Mouse (Mus musculus) CH12.LX (cell line): ENCODE data around the gene Vrtn.

Experiments used
- CTCF ChIP-seq, 2 experiments: IDR thresholded peaks in 1 of 2; conservative IDR thresholded peaks in 1 of 2; 2 replicates each; pipeline ENCODE4 v1.5.1; 2011 to 2012; ENCODE audit warnings: low read depth in 2 of 2, low read length in 2 of 2, improper control_type of control experiment in 1 of 2, inconsistent platforms in 1 of 2, mild to moderate bottlenecking in 1 of 2, moderate library complexity in 1 of 2
- EP300 ChIP-seq: IDR thresholded peaks from 2 replicates; pipeline ENCODE4 v1.6.1; 2011; ENCODE audit warnings: low read length, improper control_type of control experiment
- ETS1 ChIP-seq: conservative IDR thresholded peaks from 2 replicates; pipeline ENCODE4 v1.6.1; 2012; ENCODE audit warnings: low read depth, mild to moderate bottlenecking, inconsistent platforms, low read length, improper control_type of control experiment, moderate library complexity
- NRF1 ChIP-seq: IDR thresholded peaks from 2 replicates; pipeline ENCODE4 v1.6.1; 2014; ENCODE audit warnings: low read depth, mild to moderate bottlenecking, inconsistent platforms, low read length, improper control_type of control experiment, moderate library complexity
- POLR2A ChIP-seq: IDR thresholded peaks from 2 replicates; pipeline ENCODE4 v1.6.1; 2011; ENCODE audit warnings: low read depth, mild to moderate bottlenecking, improper control_type of control experiment, low read length
- POLR2AphosphoS2 ChIP-seq: IDR thresholded peaks from 2 replicates; pipeline ENCODE4 v1.6.1; 2011; ENCODE audit warnings: low read depth, low read length, improper control_type of control experiment
- RAD21 ChIP-seq: IDR thresholded peaks from 2 replicates; pipeline ENCODE4 v1.6.1; 2011; ENCODE audit warnings: low read depth, mild to moderate bottlenecking, low read length, improper control_type of control experiment, moderate library complexity

- no peak for TF ChIP-seq CTCF (conservative IDR thresholded peaks at IDR 0.05 in 1 of 2, IDR thresholded peaks at IDR 0.05 in 1 of 2; ENCODE audit: low read depth in 2 of 2, low read length in 2 of 2)
- TF ChIP-seq POLR2AphosphoS2: no peak
- TF ChIP-seq EP300: peak; percentile 36; the same call in 1 of the 2 replicates
- no peak for TF ChIP-seq POLR2A
- TF ChIP-seq RAD21: no peak
- no peak for TF ChIP-seq NRF1
- TF ChIP-seq ETS1: 0 out of 2 replicates have a peak, but pooled peaks have one; percentile 16
Observed at GRCm38 (mm10) chr12:84674666-84675526, 34.1 kb downstream of the Vrtn start.
